Mouse (Mus musculus) heart, adult 2 months (tissue): Measurements from ENCODE around the gene Sorcs2.

ENCODE experiments used
- CTCF ChIP-seq: fragments of 200-600 bp; IDR thresholded peaks from 2 replicates; pipeline ENCODE4 v1.8.1; 2022; ENCODE audit warnings: antibody characterized with exemption, mild to moderate bottlenecking, moderate library complexity
- EP300 ChIP-seq: fragments of 200-500 bp; IDR thresholded peaks from 2 replicates; pipeline ENCODE4 v1.6.1; 2011; ENCODE audit warnings: low read depth, low read length, control low read depth; ENCODE audit not compliant: insufficient read depth
- POLR2A ChIP-seq: fragments of 200-500 bp; IDR thresholded peaks from 2 replicates; pipeline ENCODE4 v1.6.1; 2011; ENCODE audit warnings: mild to moderate bottlenecking, low read depth, low read length, control low read depth; ENCODE audit not compliant: insufficient read depth

DNA sequence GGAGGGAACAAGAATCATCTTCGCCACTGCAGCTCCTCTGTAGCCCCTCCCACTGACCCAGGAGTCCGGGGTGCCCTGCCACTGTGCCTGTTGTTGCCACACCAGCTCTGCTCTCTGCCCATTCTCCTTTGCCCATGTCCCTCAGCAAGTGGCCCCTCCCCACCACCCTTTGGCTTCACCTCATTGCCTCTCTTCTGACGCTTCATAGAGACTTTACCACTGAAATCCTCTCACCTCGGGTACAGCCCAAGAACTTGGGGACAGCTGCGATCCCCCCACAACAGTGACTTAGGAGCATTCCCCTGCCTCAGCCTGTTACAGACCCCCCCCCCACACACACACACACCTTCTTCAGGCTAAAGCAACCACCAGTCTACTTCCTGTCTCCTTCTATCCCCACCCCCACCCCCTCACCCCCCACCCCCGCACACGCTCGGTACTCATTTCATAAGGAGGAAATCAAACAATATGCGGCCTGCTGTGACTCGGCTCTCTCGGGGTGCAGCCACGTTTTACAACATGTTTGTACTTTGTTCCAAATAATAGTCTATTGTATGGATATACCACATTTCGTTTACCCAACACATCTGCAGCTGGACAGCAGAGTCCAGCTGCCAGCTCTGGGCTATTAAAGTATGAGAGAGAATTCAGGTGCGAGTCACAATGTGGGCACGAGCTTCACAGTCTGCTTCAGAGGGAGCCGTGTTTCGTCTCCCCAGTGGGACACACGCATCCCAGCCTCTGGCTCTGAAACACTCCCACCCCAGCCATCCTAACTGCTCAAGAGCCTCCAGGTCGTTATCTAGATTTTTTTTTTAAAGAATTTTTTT, 23.5 kb downstream of the Sorcs2 start:
- TF ChIP-seq CTCF = no peak
- TF ChIP-seq POLR2A = no peak
- no peak for TF ChIP-seq EP300
